Mouse (Mus musculus): ENCODE measurements around the gene Kcns1.

Gene Kcns1

GRCm38 (mm10) chr2:164173394-164173793, 2.5 kb upstream of the Kcns1 start:
- no peak for DNase-seq (ENCODE audit: extremely low spot score, low spot score)

- peak; percentile 26 for DNase-seq (ENCODE audit: extremely low spot score, low spot score)
Observed at GRCm38 (mm10) chr2:164170326-164170725, 587 bp downstream of the Kcns1 start.

- no peak for DNase-seq (ENCODE audit: extremely low spot score, low spot score)
Observed at GRCm38 (mm10) chr2:164168571-164168946, 2.4 kb downstream of the Kcns1 start.

DNA sequence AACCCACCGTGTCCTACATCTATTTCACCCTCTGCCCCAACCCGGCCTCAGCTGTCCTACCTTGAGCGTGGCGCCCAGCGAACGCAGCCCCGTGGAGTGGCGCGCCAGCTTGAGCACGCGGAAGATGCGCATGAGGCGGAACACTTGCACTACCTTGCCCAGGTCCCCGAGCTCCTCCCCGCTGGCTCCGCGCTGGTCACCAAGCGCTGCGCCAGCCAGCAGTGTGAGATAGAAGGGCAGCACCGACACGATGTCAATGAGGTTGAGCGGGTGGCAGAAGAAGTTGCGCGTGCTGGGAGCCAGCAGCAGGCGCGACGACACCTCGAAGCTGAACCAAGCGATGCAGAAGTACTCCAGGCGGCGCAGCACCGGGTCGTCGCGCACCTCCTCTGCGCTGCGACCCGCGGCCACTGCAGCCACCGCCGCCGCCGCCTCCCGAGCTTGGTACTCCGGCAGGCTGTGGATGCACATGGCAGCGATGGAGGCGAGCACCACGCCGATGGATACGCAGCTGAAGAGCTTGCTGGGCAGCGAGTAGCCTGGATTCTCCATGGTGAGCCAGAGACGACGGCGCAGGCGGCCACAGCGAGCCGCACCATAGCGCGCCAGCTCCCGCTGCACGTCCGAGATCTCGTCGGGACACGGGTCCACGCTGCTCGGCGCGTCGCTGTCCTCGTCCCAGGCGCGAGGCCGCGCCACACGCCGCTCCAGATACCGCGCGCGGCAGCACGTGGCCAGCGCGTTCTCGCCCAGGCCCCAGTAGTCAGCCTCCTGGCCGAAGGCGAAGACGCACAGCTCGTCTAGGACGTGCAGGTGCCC, 3.0 kb downstream of the Kcns1 start:
- peak; percentile 54 for DNase-seq (ENCODE audit: extremely low spot score, low spot score)

GRCm38 (mm10) chr2:164164941-164165340, 6.0 kb downstream of the Kcns1 start:
- DNase-seq (ENCODE audit: extremely low spot score, low spot score): no peak

DNA sequence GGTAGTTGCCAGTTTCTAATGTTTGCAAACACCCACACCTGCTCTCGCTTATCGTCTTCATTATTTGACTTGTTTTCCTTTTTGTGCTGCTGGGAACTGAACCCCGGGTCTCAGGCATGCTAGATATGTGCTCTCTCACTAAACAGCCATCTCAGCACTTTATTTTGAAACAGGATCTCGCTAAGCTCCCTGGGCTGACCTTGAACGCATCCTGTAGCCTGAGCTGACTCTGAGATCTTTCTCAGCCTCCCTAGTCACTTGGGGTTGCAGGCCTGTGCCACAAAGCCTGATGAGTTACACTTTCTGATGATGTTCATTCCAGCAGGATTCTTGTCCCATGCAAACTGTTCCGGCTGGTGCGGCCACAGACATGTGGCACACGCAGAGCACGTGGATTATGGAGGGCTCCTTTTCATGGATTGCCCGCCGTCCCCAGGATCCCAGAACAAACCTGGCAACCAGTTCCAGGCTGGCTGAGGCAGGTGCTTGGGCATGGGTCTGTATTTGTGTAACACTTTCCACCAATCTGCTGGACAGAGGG, 9.3 kb downstream of the Kcns1 start:
- DNase-seq (ENCODE audit: extremely low spot score, low spot score): no peak

- DNase-seq (ENCODE audit: extremely low spot score, low spot score): no peak
Observed at GRCm38 (mm10) chr2:164158838-164159237, 12.1 kb downstream of the Kcns1 start.

DNA sequence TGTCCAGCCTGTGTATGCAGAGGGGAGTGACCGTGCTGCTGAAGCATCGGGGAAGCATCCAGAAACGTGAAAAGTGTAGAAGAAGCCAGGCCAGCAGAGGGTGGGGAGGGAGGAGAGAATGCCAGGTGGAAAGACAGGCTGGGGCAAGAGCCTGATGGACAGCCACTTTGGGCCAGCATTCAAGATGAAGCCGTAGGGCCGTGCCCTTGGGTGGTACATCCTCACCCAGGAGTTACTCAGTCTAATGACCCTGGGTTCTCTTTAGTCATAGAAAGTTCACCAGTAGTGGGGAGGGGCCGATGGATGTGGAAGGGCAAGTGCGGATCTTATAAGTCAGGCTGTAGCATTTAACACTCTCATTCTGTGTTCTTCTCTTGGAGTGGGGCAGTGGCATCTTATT, 14.8 kb downstream of the Kcns1 start:
- DNase-seq (ENCODE audit: extremely low spot score, low spot score): no peak

- no peak for DNase-seq (ENCODE audit: extremely low spot score, low spot score)
Observed at GRCm38 (mm10) chr2:164154007-164154406, 16.9 kb downstream of the Kcns1 start.

DNA sequence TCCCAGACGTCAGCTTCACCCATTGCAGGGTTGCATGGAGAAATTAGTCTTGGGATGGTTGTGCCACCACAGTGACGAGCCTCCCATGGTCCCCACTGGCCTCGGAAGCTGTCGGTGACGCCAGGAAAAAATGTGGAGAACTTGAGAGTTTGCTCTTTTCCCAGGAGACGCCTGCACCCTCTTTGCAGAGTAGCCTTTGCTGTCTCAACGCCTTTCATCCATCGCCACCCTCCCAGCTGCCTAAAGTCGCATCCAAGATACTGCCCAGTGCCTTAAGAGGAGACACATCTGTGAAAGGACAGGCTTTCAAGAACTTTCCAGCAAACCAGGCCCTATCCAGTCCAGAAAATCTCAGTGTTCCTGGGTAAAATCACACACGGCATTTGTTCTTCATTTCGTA, 18.6 kb downstream of the Kcns1 start:
- DNase-seq (ENCODE audit: extremely low spot score, low spot score): no peak

DNA sequence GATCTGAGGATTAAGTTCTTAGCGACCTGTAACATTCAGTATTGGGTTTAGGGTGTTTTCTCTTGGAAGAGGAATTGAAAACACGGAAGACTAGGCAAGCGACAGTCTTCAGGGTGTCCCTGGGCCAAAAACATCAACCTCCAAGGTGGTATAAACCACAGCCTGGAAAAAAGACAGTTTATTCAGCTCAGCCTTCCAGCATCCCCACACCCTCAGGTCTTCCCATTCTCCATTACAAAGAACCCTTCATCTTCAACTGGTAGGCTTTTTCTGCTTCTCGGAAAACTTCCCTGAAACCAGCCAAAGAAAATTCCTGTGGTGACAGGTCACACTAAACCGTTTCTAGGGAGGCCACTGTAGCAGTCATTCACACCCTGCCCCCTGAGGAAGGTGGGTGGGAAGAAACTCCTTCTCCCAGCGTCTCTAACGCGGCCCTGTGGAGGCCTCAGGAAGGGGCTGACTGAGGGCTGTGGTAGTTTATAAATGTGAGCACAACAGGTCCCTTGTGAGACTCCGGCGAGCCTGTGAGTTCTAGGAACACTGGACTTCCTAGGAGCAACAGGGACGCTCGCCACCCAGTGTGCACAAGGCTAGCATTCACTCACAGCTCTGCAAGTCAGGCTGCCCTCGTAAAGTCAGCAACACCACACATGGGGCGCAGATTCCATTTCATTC, 20.7 kb downstream of the Kcns1 start:
- no peak for DNase-seq (ENCODE audit: extremely low spot score, low spot score)

DNA sequence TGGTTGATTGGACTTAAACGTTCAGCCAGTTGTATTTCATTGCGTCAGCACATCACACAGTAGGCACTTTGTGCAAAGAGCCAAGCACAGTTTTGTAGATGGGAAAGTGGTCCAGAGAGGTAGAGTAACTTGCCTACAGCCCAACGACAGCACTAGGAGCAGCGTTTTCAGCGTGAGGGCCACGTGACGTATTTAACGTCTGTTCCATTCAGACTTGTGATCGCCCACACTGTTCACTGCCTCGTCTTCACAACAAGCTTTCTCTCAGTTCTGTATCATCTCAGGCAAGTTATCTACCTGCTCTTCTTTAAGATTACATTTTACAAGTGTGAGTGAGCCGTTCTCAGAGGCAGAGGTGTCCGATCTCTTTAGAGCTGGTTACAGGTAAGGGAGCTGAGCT, 24.4 kb downstream of the Kcns1 start:
- no peak for DNase-seq (ENCODE audit: extremely low spot score, low spot score)

DNA sequence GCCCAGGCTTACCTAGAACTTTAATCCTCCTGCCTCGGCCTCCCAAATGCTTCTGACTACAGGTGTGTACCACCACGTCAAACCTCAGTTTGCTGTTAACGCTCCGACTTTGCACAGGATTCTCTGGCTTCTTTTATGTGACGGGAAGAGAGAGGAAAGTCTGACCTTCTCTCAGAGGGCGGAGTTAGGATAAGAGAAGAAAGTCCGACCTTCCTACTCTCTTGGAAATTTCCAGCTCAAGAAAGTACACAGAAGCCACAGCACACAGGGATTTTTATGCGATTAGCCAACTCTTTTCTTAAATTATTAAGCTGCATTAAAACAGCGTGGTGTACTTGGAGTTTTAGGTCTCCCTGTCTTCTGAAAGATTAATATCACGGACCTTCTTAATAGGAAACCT, 26.4 kb downstream of the Kcns1 start:
- no peak for DNase-seq (ENCODE audit: extremely low spot score, low spot score)

GRCm38 (mm10) chr2:164144025-164144424, 26.9 kb downstream of the Kcns1 start:
- DNase-seq (ENCODE audit: extremely low spot score, low spot score): no peak

- DNase-seq (ENCODE audit: extremely low spot score, low spot score): no peak
Observed at GRCm38 (mm10) chr2:164142021-164142420, 28.9 kb downstream of the Kcns1 start.

- DNase-seq (ENCODE audit: extremely low spot score, low spot score): no peak
Observed at GRCm38 (mm10) chr2:164137754-164138153, 33.2 kb downstream of the Kcns1 start.

DNA sequence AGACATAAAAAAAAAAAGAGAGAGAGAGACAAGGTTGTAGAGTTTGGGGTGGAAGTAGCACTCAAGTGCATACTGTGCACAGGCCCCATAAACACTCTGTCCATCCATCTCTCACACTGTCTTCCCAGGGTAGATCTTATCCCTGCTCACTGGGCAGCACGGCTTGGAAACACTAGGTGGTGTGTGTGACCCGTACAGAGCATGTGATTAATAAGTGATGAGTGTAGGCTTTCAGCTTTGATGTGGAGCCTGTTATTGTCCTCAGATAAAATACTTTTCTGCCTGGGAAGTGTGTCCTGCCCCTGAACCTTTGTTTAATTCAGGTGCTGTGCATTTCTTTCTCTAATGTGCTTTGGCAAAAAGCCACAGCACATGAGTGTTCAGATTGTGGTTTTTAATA, 34.5 kb downstream of the Kcns1 start:
- DNase-seq (ENCODE audit: extremely low spot score, low spot score): no peak

GRCm38 (mm10) chr2:164135367-164135766, 35.5 kb downstream of the Kcns1 start:
- DNase-seq (ENCODE audit: extremely low spot score, low spot score): no peak

GRCm38 (mm10) chr2:164134563-164134962, 36.4 kb downstream of the Kcns1 start:
- no peak for DNase-seq (ENCODE audit: extremely low spot score, low spot score)

- no peak for DNase-seq (ENCODE audit: extremely low spot score, low spot score)
Observed at GRCm38 (mm10) chr2:164131586-164131985, 39.3 kb downstream of the Kcns1 start.

GRCm38 (mm10) chr2:164128576-164129411, 42.1 kb downstream of the Kcns1 start:
- no peak for DNase-seq (ENCODE audit: extremely low spot score, low spot score)

GRCm38 (mm10) chr2:164127297-164127696, 43.6 kb downstream of the Kcns1 start:
- DNase-seq (ENCODE audit: extremely low spot score, low spot score): no peak
